Mouse (Mus musculus): ENCODE results near the gene Tead1. TPM values are rescaled to one million over a fixed set of nuclear protein-coding genes. Genes with fewer than 3 reads are reported as not detected.

The Tead1 gene
- total RNA-seq, 2 experiments from 2014 or later = 103 to 120 TPM

GRCm38 (mm10) chr7:112769866-112770265, 90.7 kb downstream of the Tead1 start:
- no peak for DNase-seq (ENCODE audit: low spot score in 2 of 2)

DNA sequence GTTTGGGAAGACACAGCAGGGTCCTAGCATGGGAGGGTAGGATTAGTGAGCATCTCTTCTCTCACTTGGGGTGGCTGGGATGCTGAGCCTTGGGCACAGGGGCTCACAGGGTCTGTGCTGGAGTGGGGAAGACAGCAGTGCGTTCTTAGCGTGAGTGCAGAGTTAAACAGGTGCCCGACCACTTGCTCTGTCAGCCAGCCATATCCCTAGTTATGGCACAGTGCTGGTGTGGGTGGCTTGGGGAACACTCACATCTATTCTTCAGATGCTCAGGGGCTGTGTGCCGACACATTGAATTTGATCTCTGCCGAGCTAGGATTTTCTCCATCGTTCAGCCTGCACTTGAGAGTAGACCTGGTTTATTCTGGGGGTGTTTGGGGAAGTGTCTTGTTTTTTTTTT, 92.3 kb downstream of the Tead1 start:
- no peak for DNase-seq (ENCODE audit: low spot score in 2 of 2)

GRCm38 (mm10) chr7:112772777-112773176, 93.7 kb downstream of the Tead1 start:
- DNase-seq (ENCODE audit: low spot score in 2 of 2) = no peak

- DNase-seq (ENCODE audit: low spot score in 2 of 2) = no peak
Observed at GRCm38 (mm10) chr7:112773601-112774000, 94.5 kb downstream of the Tead1 start.

DNA sequence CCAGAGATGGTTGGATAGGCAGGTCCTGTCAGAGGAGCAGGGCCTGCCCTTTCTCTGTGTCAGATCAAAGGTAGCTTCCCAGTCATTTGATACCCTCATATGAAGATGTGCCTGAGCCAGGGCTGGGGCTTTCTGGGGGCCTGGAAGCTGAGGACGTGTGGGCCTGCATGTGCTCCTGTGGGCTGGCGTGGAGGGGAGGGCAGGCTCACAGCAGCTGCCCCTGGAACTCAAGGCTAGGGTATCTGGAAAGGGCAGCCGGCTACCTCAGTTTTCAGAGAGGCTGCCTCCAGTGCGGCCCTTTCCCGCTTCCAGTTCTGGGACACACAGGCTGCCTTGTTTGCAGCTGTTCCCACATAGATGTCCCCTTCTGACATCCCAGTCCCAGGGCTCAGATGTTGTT, 96.7 kb downstream of the Tead1 start:
- DNase-seq (ENCODE audit: low spot score in 2 of 2) = no peak

DNA sequence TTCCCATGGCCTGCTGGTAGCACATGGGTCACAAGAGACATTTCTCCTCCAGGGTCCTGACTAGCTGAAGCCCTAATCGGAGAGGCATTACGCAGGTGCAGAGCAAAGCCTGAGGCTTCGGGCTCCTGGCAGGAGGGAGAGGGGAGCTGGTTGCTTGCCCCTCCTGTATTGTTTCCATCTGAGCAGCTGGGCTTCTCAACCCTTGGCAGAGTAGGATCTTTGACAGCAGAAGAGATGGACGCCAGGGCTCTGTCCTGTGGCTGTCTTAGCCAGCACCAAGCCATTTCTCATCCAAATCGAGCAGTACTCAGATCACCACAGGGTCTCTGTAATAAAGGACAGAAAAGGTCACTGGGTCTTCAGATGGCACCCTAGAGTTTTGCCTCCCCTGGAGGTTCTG, 97.6 kb downstream of the Tead1 start:
- DNase-seq (ENCODE audit: low spot score in 2 of 2) = no peak

- no peak for DNase-seq (ENCODE audit: low spot score in 2 of 2)
Observed at GRCm38 (mm10) chr7:112779636-112780035, 100.5 kb downstream of the Tead1 start.

- no peak for DNase-seq (ENCODE audit: low spot score in 2 of 2)
Observed at GRCm38 (mm10) chr7:112780910-112781309, 101.8 kb downstream of the Tead1 start.

DNA sequence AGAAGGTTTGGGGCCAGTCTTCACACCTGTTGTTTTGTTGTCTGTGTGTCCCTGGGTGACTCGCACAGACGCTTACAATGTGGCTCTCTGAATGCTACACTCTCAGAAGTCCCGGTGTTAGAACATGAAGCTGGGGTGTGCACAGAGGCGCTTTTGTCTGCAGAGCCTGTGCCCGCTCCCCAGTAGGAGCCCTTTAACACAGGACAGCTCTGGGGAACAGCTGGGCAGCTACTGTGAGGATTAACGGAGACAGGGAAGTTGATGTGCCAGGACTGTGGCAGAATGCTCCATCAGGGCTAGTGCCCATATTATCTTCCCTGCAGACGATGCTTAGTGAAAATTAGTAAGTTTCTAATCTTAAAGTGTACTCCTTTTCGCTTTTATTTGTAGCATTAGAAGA, 102.9 kb downstream of the Tead1 start:
- no peak for DNase-seq (ENCODE audit: low spot score in 2 of 2)

DNA sequence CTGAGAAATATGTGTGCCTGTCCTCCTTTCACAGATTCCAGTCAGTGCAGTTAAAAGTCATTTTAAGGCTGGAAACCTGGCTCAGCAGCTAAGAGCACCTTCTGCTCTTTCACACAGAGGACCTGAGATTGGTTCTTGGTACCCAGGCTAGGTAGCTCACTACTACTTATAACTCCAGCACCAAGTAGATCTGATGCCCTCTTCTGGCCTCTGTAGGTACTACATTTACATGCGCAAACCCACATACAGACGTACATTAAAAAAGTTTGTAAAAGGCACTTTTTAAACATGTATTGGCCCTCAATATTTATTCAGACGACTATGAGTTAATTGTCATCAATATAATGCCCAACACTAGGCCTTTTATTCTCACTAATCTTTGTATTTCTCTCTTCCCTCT, 105.2 kb downstream of the Tead1 start:
- DNase-seq (ENCODE audit: low spot score in 2 of 2) = no peak

- DNase-seq (ENCODE audit: low spot score in 2 of 2) = no peak
Observed at GRCm38 (mm10) chr7:112785271-112785670, 106.2 kb downstream of the Tead1 start.

DNA sequence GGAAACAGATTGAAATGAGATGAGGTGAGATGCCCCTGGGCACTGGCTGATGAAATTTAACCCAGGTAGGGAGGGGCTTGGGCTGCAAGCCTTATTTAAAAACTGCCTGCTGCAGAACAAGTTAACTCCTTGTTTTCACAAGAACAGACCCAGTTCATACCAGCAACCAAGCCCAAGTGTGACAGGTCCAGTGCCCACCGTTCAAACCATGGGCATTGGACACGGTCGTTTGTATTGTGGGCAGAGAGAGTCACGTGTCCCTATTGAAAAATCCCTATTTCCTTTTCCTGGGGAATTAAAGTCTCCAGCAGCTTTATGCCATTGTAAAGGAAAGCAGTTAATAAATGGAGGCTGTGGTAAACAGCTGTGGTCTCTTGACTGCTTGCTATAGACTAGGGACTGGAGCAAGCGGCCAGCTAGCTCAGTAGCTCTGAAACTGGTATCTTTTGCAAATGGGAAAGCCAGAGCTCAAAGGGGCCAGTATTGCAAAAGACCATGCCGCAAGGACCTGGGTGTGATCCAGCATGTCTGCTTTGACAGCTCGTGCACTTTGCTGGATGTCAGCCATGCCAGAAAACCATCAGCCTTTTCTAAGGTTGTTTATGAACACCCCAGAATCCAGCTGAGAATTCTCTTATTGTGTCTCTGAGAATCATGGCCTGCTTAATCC, 107.6 kb downstream of the Tead1 start:
- DNase-seq (ENCODE audit: low spot score in 2 of 2) = no peak

GRCm38 (mm10) chr7:112787281-112787680, 108.2 kb downstream of the Tead1 start:
- no peak for DNase-seq (ENCODE audit: low spot score in 2 of 2)

DNA sequence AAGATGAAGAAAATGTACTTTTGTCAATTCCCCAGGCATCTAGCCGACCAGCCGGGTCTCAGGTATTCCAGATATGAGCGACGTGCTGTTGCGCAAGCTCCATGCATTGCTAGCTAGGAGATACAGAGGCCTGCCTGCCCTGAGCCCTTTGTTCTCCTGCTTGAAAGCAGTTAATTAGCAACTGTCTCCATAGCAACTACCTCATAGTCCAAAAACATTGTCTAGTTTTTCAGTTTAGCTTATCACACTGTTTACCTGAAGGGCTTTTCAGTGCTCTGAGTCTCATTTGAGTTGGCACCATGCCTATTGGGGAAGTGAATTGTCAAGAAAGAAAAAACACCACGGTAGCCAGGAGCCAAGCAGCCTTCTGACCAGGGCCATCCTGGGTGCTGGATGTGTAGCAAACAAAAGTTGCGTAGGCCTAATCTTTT, 109.2 kb downstream of the Tead1 start:
- no peak for DNase-seq (ENCODE audit: low spot score in 2 of 2)

GRCm38 (mm10) chr7:112789693-112790092, 110.6 kb downstream of the Tead1 start:
- no peak for DNase-seq (ENCODE audit: low spot score in 2 of 2)

GRCm38 (mm10) chr7:112790334-112790733, 111.2 kb downstream of the Tead1 start:
- DNase-seq (ENCODE audit: low spot score in 2 of 2) = no peak

DNA sequence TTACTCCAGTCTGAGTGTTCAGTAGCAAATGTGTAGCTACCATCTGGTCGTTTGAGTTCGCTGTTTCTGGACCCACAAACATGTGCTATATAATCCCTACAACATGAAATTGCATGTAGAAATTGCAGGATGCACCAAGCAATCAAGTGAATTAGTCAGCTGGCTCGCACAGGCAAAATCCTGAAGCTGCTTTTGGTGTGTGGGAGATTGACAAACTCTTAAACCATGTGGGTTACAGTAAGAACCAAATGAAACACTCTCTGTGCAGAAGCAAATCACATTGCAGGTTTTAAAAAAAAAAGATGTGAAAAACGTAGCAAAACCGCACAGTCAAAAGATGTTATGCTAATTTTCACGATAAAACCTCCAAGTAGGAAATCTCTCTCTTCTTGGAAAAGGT, 113.6 kb downstream of the Tead1 start:
- no peak for DNase-seq (ENCODE audit: low spot score in 2 of 2)

- no peak for DNase-seq (ENCODE audit: low spot score in 2 of 2)
Observed at GRCm38 (mm10) chr7:112793903-112794302, 114.8 kb downstream of the Tead1 start.

DNA sequence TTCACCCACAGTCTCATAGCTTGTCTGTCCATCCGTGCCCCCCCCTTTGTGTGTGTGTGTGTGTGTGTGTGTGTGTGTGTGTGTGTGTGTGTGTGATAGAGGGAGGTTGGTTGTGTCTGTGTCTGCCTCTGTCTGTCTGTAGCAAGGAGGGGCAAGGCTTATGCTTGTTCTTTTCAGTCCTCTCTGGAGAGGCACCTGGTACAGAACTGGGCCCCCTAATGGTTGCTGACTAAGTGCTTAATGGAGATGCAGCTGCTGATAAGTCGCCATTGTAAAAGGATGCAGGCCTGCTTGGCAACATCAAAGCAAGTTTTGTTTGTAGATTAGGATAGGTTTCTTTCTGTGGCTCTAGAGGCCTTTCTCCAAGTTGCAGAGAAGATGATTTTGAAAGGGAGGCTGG, 115.4 kb downstream of the Tead1 start:
- DNase-seq (ENCODE audit: low spot score in 2 of 2) = no peak

DNA sequence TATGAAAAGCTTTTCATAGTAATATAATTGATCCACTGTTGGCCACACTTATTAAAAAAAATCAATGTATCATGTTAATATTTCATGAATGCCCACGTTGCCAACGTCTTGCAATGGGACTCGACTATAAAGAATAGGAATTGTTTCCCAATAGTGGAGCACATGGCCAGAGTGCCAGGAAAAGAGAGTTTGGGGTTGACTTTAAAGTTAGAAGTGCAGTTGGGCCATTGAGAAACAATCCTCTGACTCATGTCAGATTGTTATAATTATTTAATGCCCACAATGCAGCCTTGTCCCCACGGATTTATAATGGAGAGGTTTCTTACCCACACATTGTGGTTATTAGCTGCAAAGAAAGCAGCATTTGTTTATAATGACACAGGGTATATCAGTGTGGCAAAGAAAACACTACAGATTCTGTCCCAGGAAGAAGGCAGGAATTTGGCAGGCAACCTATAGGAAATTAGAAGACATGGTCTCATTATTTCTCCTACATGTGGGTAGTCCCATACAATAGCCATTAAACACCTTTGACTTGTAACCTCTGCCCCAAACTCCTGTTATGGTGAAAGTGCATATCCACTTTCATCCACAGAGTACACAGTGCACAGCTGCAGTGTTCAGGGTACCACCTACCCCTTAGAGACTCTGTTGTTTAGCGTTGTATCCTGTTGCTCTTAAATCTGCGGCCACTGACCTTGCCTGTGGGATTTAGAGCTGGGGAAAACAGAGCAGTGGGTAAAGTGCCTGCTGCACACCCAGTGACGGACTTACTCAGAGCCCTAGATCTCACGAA, 118.6 kb downstream of the Tead1 start:
- DNase-seq (ENCODE audit: low spot score in 2 of 2) = no peak

DNA sequence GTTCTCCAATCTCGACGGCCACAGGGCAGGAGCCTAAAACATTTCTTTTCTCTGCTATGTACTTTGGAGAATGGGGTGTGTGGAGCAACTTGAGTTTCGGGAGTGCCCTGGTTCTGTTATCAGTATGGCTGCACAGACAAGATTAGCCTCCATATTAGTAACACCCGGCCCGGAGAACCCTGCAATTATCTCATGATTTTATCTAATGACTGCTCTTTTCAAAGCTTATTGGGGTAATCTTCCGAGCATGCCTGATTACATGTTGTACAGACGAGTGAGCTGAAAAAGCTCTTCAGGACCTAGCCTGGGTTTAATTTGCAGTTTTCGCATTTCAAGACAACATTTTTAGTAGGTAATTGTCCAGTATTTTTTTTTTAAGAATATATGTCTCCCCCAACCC, 122.6 kb downstream of the Tead1 start:
- no peak for DNase-seq (ENCODE audit: low spot score in 2 of 2)

GRCm38 (mm10) chr7:112806718-112807400, 127.7 kb downstream of the Tead1 start:
- DNase-seq (ENCODE audit: low spot score in 2 of 2) = no peak

Measured in adrenal gland, adult 18-20 months (tissue).